Mouse (Mus musculus): ENCODE results near the gene Sorcs2. TPM values are rescaled to one million over a fixed set of nuclear protein-coding genes. Genes with fewer than 3 reads are reported as not detected.

Sorcs2 gene
- polyA plus RNA-seq, 1 experiment: 2.3 TPM

DNA sequence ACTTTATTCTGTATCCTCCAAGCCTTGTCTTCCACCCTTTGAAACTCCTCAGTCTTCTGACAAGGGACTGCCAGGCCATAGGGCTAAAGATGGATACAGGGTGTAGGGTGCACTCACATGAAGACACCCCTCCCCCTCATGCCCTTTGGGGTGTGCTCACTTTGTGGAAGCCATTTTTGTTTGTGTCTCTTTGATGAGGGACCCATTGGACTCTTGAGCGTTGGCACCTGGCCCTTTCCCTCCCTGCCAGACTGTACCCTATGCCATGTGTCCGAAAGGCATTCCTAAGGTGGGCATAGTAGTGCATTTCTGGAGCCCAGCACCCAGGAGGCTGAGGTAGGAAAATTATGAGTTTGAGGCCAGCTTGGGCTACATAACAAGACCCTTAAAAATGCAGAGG lies 341.0 kb downstream of the Sorcs2 start:
- H3K4me3 ChIP-seq (ENCODE audit: extremely low read depth, insufficient read depth, insufficient read length): no peak overlapping the region
- H3K27me3 ChIP-seq (ENCODE audit: control insufficient read depth, insufficient read depth, low read length): no peaks in the 10 kb centered on the region
- no peak for DNase-seq (ENCODE audit: low read depth in 1 of 2, low spot score in 2 of 2)
- 86% methylated on average over 2 of the region's 2 CpGs for WGBS
- no peak overlapping the region for H3K27ac ChIP-seq (ENCODE audit: insufficient read depth, low read length)
- no peaks in the 10 kb centered on the region for H3K4me1 ChIP-seq (ENCODE audit: control insufficient read depth, insufficient read depth, insufficient read length)
- TF ChIP-seq CTCF (IDR thresholded peaks at IDR 0.05; ENCODE audit: extremely low read depth, insufficient read depth, insufficient read length, insufficient replicate concordance): no peak
- no peak for TF ChIP-seq POLR2A (IDR thresholded peaks at IDR 0.05; ENCODE audit: low read depth, low read length)
- H3K36me3 ChIP-seq (ENCODE audit: control insufficient read depth, insufficient read depth, low read length): no peaks in the 10 kb centered on the region

DNA sequence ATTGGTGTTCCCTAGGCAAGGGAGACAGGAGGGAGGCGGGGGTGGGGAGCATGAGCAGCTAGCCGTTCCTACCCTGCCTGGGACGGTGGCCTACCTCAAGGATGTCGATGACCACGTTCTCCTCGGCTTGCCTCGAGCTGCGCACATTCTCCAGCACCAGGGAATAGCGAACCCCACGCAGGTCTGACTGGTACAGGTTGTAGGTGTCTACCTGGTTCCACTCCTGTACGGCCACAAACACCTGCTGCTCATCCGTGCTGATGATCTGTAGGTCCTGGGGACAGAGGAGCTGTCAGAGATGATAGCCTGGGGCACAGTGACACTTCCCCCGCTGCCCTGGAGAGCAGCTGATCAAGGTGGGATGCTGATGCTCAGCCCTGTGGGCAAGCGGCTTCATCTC lies 342.1 kb downstream of the Sorcs2 start:
- TF ChIP-seq CTCF (IDR thresholded peaks at IDR 0.05; ENCODE audit: extremely low read depth, insufficient read depth, insufficient read length, insufficient replicate concordance): no peak
- no peak for TF ChIP-seq POLR2A (IDR thresholded peaks at IDR 0.05; ENCODE audit: low read depth, low read length)
- WGBS: 89% methylated on average over 14 of the region's 14 CpGs
- Histone ChIP-seq H3K4me1 (ENCODE audit: control insufficient read depth, insufficient read depth, insufficient read length) (no peaks in the 10 kb centered on the region), H3K36me3 (ENCODE audit: control insufficient read depth, insufficient read depth, low read length) (no peaks in the 10 kb centered on the region), H3K27me3 (ENCODE audit: control insufficient read depth, insufficient read depth, low read length) (no peaks in the 10 kb centered on the region), H3K4me3 (ENCODE audit: extremely low read depth, insufficient read depth, insufficient read length) (no peak overlapping the region), H3K27ac (ENCODE audit: insufficient read depth, low read length) (no peak overlapping the region)
- no peak for DNase-seq (ENCODE audit: low read depth in 1 of 2, low spot score in 2 of 2)

DNA sequence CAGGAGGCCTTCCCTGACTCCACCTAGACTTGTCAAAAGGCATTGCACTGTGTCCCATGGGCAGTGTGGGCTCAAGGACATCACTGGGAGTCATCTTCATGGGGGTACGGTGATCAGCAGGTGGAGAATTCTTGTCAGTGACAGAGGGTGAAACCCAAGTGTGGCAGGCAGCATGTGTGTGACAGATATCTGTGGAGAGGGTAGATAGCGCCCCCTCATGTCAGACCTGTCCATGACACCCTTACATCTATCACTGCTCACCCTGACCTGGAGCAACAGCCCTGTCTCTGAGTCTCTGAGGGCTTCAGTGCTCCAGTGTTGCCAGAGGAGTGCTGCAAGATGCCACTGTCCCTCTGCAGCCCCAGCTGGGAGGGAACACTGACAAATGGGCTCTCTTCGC lies 343.4 kb downstream of the Sorcs2 start:
- Histone ChIP-seq H3K27ac (ENCODE audit: insufficient read depth, low read length) (no peak overlapping the region), H3K36me3 (ENCODE audit: control insufficient read depth, insufficient read depth, low read length) (no peaks in the 10 kb centered on the region), H3K4me1 (ENCODE audit: control insufficient read depth, insufficient read depth, insufficient read length) (no peaks in the 10 kb centered on the region), H3K27me3 (ENCODE audit: control insufficient read depth, insufficient read depth, low read length) (no peaks in the 10 kb centered on the region), H3K4me3 (ENCODE audit: extremely low read depth, insufficient read depth, insufficient read length) (no peak overlapping the region)
- no peak for DNase-seq (ENCODE audit: low read depth in 1 of 2, low spot score in 2 of 2)
- TF ChIP-seq CTCF (IDR thresholded peaks at IDR 0.05; ENCODE audit: extremely low read depth, insufficient read depth, insufficient read length, insufficient replicate concordance) (no peak), POLR2A (IDR thresholded peaks at IDR 0.05; ENCODE audit: low read depth, low read length) (no peak)
- WGBS: 84% methylated on average over 3 of the region's 3 CpGs

DNA sequence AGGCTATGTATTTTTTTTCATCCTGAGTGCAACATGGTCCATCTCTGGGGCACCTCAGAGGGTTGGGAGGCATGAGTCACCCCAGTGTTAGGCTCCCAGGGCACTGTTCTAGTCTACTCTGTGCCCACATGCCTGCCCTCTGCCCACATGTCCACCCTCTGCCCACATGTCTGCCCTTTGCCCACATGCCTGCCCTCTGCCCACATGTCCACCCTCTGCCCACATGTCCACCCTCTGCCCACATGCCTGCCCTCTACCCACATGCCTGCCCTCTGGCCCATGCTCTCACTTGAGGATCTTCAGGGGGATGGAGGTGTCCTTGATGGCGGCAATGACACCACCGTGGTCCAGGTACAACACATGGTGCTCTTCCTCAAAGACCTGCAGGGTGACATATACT lies 354.8 kb downstream of the Sorcs2 start:
- no peak overlapping the region for H3K27ac ChIP-seq (ENCODE audit: insufficient read depth, low read length)
- DNase-seq (ENCODE audit: low read depth in 1 of 2, low spot score in 2 of 2): no peak
- no peaks in the 10 kb centered on the region for H3K36me3 ChIP-seq (ENCODE audit: control insufficient read depth, insufficient read depth, low read length)
- no peak overlapping the region for H3K4me3 ChIP-seq (ENCODE audit: extremely low read depth, insufficient read depth, insufficient read length)
- 83% methylated on average over 2 of the region's 2 CpGs for WGBS
- TF ChIP-seq POLR2A (IDR thresholded peaks at IDR 0.05; ENCODE audit: low read depth, low read length): no peak
- no peak for TF ChIP-seq CTCF (IDR thresholded peaks at IDR 0.05; ENCODE audit: extremely low read depth, insufficient read depth, insufficient read length, insufficient replicate concordance)
- H3K27me3 ChIP-seq (ENCODE audit: control insufficient read depth, insufficient read depth, low read length): no peaks in the 10 kb centered on the region
- no peaks in the 10 kb centered on the region for H3K4me1 ChIP-seq (ENCODE audit: control insufficient read depth, insufficient read depth, insufficient read length)

DNA sequence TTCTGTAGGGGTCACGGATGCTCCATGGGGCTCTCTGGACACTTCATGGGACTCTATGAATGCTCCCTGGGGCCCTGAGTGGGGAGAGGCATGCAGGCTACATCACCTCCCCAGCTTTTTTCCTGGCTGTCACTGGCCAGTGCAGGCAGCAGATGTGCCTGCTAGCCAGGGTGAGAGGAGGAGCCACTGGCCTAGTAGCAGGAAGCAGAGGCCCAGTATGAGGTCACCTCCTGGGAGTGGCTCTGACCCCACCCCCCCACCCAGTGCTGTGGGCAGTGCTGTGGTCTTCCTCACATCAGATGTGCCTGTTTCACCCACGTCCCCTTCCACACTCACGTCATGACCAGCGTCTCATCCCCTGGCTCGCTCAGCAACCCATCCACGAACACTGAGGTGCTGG lies 356.2 kb downstream of the Sorcs2 start:
- Histone ChIP-seq H3K27ac (ENCODE audit: insufficient read depth, low read length) (no peak overlapping the region), H3K27me3 (ENCODE audit: control insufficient read depth, insufficient read depth, low read length) (no peaks in the 10 kb centered on the region), H3K36me3 (ENCODE audit: control insufficient read depth, insufficient read depth, low read length) (no peaks in the 10 kb centered on the region), H3K4me3 (ENCODE audit: extremely low read depth, insufficient read depth, insufficient read length) (no peak overlapping the region), H3K4me1 (ENCODE audit: control insufficient read depth, insufficient read depth, insufficient read length) (no peaks in the 10 kb centered on the region)
- WGBS: 70% methylated on average over 6 of the region's 6 CpGs
- no peak for TF ChIP-seq CTCF (IDR thresholded peaks at IDR 0.05; ENCODE audit: extremely low read depth, insufficient read depth, insufficient read length, insufficient replicate concordance)
- no peak for TF ChIP-seq POLR2A (IDR thresholded peaks at IDR 0.05; ENCODE audit: low read depth, low read length)
- no peak for DNase-seq (ENCODE audit: low read depth in 1 of 2, low spot score in 2 of 2)

DNA sequence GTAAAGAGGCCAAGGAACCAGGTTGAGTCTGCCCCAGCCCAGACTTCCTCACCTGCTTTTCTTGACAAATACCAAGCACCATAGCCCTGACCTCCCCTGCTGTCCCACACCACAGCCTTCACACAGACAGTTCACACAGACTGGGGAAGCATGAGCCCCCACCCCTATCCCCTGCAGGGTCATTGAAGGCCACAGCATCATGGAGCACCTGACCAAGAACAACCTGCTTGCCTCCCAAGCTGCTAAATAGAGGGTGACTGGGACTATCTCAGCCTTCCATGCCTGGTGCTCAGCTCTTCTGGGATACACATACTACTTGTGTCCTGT lies 356.7 kb downstream of the Sorcs2 start:
- TF ChIP-seq CTCF (IDR thresholded peaks at IDR 0.05; ENCODE audit: extremely low read depth, insufficient read depth, insufficient read length, insufficient replicate concordance): no peak
- H3K4me3 ChIP-seq (ENCODE audit: extremely low read depth, insufficient read depth, insufficient read length): no peak overlapping the region
- H3K27ac ChIP-seq (ENCODE audit: insufficient read depth, low read length): no peak overlapping the region
- H3K36me3 ChIP-seq (ENCODE audit: control insufficient read depth, insufficient read depth, low read length): no peaks in the 10 kb centered on the region
- H3K27me3 ChIP-seq (ENCODE audit: control insufficient read depth, insufficient read depth, low read length): no peaks in the 10 kb centered on the region
- H3K4me1 ChIP-seq (ENCODE audit: control insufficient read depth, insufficient read depth, insufficient read length): no peaks in the 10 kb centered on the region
- DNase-seq (ENCODE audit: low read depth in 1 of 2, low spot score in 2 of 2): no peak

DNA sequence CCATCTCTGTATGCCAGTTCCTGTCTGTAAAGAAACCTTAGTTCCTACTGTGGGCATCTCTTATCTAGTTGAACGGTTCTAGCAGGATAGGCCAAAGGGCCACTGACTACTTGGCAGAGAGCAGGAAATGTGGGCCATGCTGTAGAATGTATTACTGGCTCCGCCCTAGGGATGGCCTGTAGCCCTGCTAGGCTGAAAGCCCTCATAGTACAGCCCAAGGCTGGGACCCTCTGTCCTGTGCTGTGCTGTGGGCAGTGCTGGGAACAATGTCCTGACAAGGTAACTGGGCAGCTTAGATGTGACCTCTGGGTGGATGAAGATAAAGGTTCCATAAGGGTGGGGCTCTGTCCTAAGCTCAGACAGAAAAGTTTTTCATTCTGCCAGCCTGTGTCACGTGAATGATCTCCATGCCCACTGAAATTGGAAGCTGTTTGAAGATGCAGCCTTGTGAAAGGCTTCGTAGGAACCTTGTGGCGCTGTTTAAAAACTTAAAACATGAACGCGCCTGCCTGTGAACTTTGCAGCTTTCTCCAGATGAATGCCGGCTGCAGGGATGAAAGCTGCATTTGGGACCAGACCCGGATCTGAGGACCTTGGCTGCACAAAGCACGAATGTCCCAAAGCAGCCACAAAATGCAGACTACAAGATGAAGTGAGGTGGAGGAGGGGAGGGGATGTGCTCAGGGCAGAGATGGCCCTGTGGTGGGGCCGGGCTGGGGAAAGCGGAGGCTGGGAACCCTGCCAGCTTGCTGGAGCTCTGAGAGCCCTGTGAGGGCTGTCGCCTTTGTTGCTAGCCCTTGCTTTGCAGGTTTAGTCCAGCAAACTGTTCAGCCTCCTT lies 357.3 kb downstream of the Sorcs2 start:
- Histone ChIP-seq H3K4me1 (ENCODE audit: control insufficient read depth, insufficient read depth, insufficient read length) (no peaks in the 10 kb centered on the region), H3K36me3 (ENCODE audit: control insufficient read depth, insufficient read depth, low read length) (no peaks in the 10 kb centered on the region), H3K27ac (ENCODE audit: insufficient read depth, low read length) (no peak overlapping the region), H3K27me3 (ENCODE audit: control insufficient read depth, insufficient read depth, low read length) (no peaks in the 10 kb centered on the region), H3K4me3 (ENCODE audit: extremely low read depth, insufficient read depth, insufficient read length) (no peak overlapping the region)
- no peak for DNase-seq (ENCODE audit: low read depth in 1 of 2, low spot score in 2 of 2)
- TF ChIP-seq POLR2A (IDR thresholded peaks at IDR 0.05; ENCODE audit: low read depth, low read length): no peak
- no peak for TF ChIP-seq CTCF (IDR thresholded peaks at IDR 0.05; ENCODE audit: extremely low read depth, insufficient read depth, insufficient read length, insufficient replicate concordance)
- WGBS: 60% methylated on average over 13 of the region's 13 CpGs

All from spleen, adult 2 months (tissue).